ENCODE assay signal across 9 mouse cellular contexts in genomic region chr3:105165355-105165754, GRCm38 (mm10).
A peak's percentile ranks its signal among the peaks of the same experiment; 100 is the strongest.
DNase-seq lines count a peak whose midpoint lies in the region; ATAC-seq and TF ChIP-seq lines count a peak whose summit lies in the region.
"Had no signal": no experiment of that assay in that cellular context is flagged by ENCODE, and none has a peak within 500 bp of the region (broad histone marks: within the 10 kb centered on the region; RNA-seq: fewer than 3 reads in every experiment).

No protein-coding gene starts in this region.

- no peak for TF ChIP-seq EP300 in liver, postnatal 0 days (IDR thresholded peaks at IDR 0.05; ENCODE audit: low read depth)

- H3K4me2 ChIP-seq in liver, postnatal 0 days (ENCODE audit: low read depth, low read length), result no peak overlapping the region
- H3K4me2 ChIP-seq: hindbrain, embryonic 15.5 days had no signal

- no peaks in the 10 kb centered on the region for H3K27me3 ChIP-seq in C2C12 (ENCODE audit: control insufficient read depth, insufficient read depth, insufficient read length)
- H3K27me3 ChIP-seq in liver, postnatal 0 days (ENCODE audit: insufficient read depth, low read length), result no peaks in the 10 kb centered on the region
- H3K27me3 ChIP-seq: hindbrain, embryonic 15.5 days had no signal

- ATAC-seq in liver, postnatal 0 days, result no peak

- H3K27ac ChIP-seq in liver, postnatal 0 days (ENCODE audit: low read depth), result no peak overlapping the region
- H3K27ac ChIP-seq: hindbrain, embryonic 15.5 days had no signal

- TF ChIP-seq CTCF in C2C12 (IDR thresholded peaks at IDR 0.05; ENCODE audit: control insufficient read depth, insufficient read depth, insufficient read length), result peak; percentile 32
- TF ChIP-seq CTCF in liver, postnatal 0 days (IDR thresholded peaks at IDR 0.05; ENCODE audit: low read depth), result peak; percentile 65

- H3K9ac ChIP-seq in liver, postnatal 0 days (replicated peaks), result no peak overlapping the region
- H3K9ac ChIP-seq: hindbrain, embryonic 15.5 days had no signal

- WGBS in liver, postnatal 0 days (ENCODE audit: insufficient replicate concordance), result 53% methylated on average over 2 of the region's 2 CpGs

- H3K79me2 ChIP-seq in C2C12 (ENCODE audit: control insufficient read depth, insufficient read depth), result no peaks in the 10 kb centered on the region

- peak; percentile 57 for DNase-seq in R1 (ENCODE audit: low read depth, low spot score)
- DNase-seq in cerebellum, postnatal 14 days, result peak; percentile 85 to 90
- DNase-seq in gastrocnemius, postnatal 10 days, result peak; percentile 84
- peak; percentile 90 to 91 for DNase-seq in kidney, postnatal 4 days
- peak; percentile 63 for DNase-seq in liver, postnatal 0 days
- DNase-seq in right cerebral cortex, postnatal 14 days, result peak; percentile 76
- DNase-seq in urinary bladder, postnatal 36 days (ENCODE audit: low spot score in 2 of 2), result peak; percentile 67 to 71

- H3K4me1 ChIP-seq in liver, postnatal 0 days (ENCODE audit: insufficient read depth), result no peaks in the 10 kb centered on the region

- no peak overlapping the region for H3K4me3 ChIP-seq in C2C12 (ENCODE audit: insufficient read depth, poor library complexity, severe bottlenecking)
- no peak overlapping the region for H3K4me3 ChIP-seq in liver, postnatal 0 days (ENCODE audit: low read depth, low read length)
- H3K4me3 ChIP-seq: hindbrain, embryonic 15.5 days had no signal

- no peaks in the 10 kb centered on the region for H3K79me3 ChIP-seq in C2C12 (ENCODE audit: low read depth)

- H3K36me3 ChIP-seq in C2C12 (ENCODE audit: control insufficient read depth, insufficient read depth), result no peaks in the 10 kb centered on the region
- H3K36me3 ChIP-seq in liver, postnatal 0 days (replicated peaks; ENCODE audit: insufficient read depth, low read length), result no peaks in the 10 kb centered on the region
- H3K36me3 ChIP-seq: hindbrain, embryonic 15.5 days had no signal

- H3K9me3 ChIP-seq in liver, postnatal 0 days (ENCODE audit: low read length), result no peaks in the 10 kb centered on the region
- H3K9me3 ChIP-seq: hindbrain, embryonic 15.5 days had no signal

- no peak overlapping the region for H3ac ChIP-seq in C2C12 (ENCODE audit: control insufficient read depth, insufficient read length, low read depth)

TF ChIP-seq in C2C12, 6 proteins besides CTCF, POLR2A, EP300 and RAD21:
- TF ChIP-seq MYOG (IDR thresholded peaks at IDR 0.05; ENCODE audit: control insufficient read depth, extremely low read depth, insufficient read length) (no peak), USF1 (IDR thresholded peaks at IDR 0.05; ENCODE audit: low read depth) (no peak), MAX (IDR thresholded peaks at IDR 0.05) (no peak), CEBPB (IDR thresholded peaks at IDR 0.05; ENCODE audit: low read depth) (no peak), FOSL1 (IDR thresholded peaks at IDR 0.05; ENCODE audit: insufficient read depth, low read length, poor library complexity, severe bottlenecking) (no peak), MYOD1 (IDR thresholded peaks at IDR 0.05; ENCODE audit: control insufficient read depth, insufficient read length, low read depth) (no peak)
